Mouse (Mus musculus) heart, embryonic 16.5 days (tissue): ENCODE measurements around the gene Slc38a7. TPM values are rescaled to one million over a fixed set of nuclear protein-coding genes. Genes with fewer than 3 reads are reported as not detected.
A peak's percentile ranks its signal among the peaks of the same experiment; 100 is the strongest.

Source experiments
- ATAC-seq: fragments of 200-750 bp; cut with Nextera tagmentation; replicated peaks from 2 replicates; pipeline ENCODE4 v1.8.0; 2017; ENCODE audit warnings: moderate number of reproducible peaks; ENCODE audit not compliant: insufficient read depth, low FRiP score; ENCODE audit errors: extremely low read depth
- H3K27ac ChIP-seq: fragments of 300-500 bp; sonication (generic); 2 replicates; pipeline ENCODE4 v1.5.1; 2014; ENCODE audit warnings: mild to moderate bottlenecking, low read length, control low read depth, moderate library complexity
- H3K27me3 ChIP-seq: fragments of 300-500 bp; sonication (generic); 2 replicates; pipeline ENCODE4 v1.6.1; 2014; ENCODE audit warnings: low read length, mixed read lengths; ENCODE audit not compliant: control insufficient read depth, insufficient read depth
- H3K36me3 ChIP-seq: fragments of 300-500 bp; sonication (generic); 2 replicates; pipeline ENCODE4 v1.6.1; 2014; ENCODE audit not compliant: control insufficient read depth, insufficient read depth
- H3K4me1 ChIP-seq: fragments of 300-500 bp; sonication (generic); 2 replicates; pipeline ENCODE4 v1.6.1; 2014; ENCODE audit warnings: low read length, mixed read lengths; ENCODE audit not compliant: control insufficient read depth, insufficient read depth
- H3K4me2 ChIP-seq: fragments of 300-500 bp; sonication (generic); 2 replicates; pipeline ENCODE4 v1.6.1; 2014; ENCODE audit warnings: low read depth, mild to moderate bottlenecking, control low read depth, low read length
- H3K4me3 ChIP-seq: fragments of 300-500 bp; sonication (generic); 2 replicates; pipeline ENCODE4 v1.5.1; 2014; ENCODE audit warnings: mild to moderate bottlenecking, control low read depth, low read length
- H3K9ac ChIP-seq: fragments of 300-500 bp; sonication (generic); 2 replicates; pipeline ENCODE4 v1.6.1; 2014; ENCODE audit warnings: low read length, control low read depth
- H3K9me3 ChIP-seq: fragments of 300-500 bp; sonication (generic); replicated peaks from 2 replicates; pipeline ENCODE4 v1.6.1; 2016; ENCODE audit warnings: low read length; ENCODE audit not compliant: control insufficient read depth
- whole genome bisulfite sequencing: fragments of 180-500 bp; shearing (Covaris S2); extraction: QIAGEN DNeasy Blood & Tissue Kit; methylation state at CpG from one replicate; pipeline ENCODE4 v1.1.7; 2014; 5-methylcytosine and 5-hydroxymethylcytosine counted together
- polyA plus RNA-seq: library from polyadenylated mRNA; unstranded; fragments of >200 nt; fragmentation: Nextera tagmentation; extraction: Ambion mirVana; gene quantifications from 2 replicates; pipeline ENCODE4 v1.2.1, GENCODE M21; 2015

Gene Slc38a7
- 11.4 and 11.7 TPM in 2 replicates for polyA plus RNA-seq

DNA sequence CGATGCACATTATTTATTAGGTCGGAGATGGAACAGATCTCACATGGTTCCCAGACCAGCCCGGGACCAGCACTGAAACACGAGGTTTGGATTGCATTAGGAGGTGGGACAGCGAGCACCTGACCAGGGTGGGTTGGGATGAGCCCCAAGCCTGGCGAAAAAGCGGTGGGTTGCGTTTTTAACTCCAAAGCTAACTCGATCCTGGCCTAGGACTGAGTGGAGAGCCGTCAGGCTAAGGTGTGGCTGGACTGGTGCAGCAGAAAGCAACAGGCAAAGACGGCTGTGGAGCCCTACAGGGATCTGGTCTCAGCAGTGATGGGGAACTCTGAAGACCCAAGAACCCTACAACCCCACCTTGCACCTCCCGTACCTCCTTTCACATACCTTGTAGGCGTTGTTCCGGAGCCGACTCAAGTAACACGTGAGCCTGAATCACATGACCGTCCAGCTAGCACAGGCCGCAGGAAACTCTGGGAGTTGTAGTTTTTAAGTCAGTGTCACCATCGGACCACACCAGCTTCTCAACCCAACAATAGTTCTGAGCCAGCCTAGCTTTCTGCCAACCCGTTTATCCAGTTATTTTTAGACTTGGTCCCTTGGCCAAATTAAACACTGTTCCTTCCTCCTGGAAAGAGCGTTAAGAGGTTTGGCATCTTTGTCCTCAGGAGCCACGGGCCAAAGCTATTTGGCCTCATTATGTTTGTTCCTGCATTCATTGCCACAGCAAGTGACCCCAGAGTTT, at the start of gene Slc38a7:
Gene Slc38a7 (minus strand): TSS at position 438 of the 742 bp plus-strand sequence.
- H3K4me1 ChIP-seq, result peaks cover 14% of the 10 kb centered on the region
- H3K36me3 ChIP-seq, result peaks cover under 1% of the 10 kb centered on the region; the same call in 1 of the 2 replicates
- no peaks in the 10 kb centered on the region for H3K27me3 ChIP-seq
- peak; percentile 96 for ATAC-seq
- H3K4me2 ChIP-seq, result peak within 1 kb of the TSS; percentile 94
- peak within 1 kb of the TSS; percentile 77 for H3K4me3 ChIP-seq
- peak within 1 kb of the TSS; percentile 56 for H3K27ac ChIP-seq
- 14% methylated on average over 22 of the region's 22 CpGs for WGBS
- no peaks in the 10 kb centered on the region for H3K9me3 ChIP-seq
- H3K9ac ChIP-seq, result peak within 1 kb of the TSS; percentile 80

DNA sequence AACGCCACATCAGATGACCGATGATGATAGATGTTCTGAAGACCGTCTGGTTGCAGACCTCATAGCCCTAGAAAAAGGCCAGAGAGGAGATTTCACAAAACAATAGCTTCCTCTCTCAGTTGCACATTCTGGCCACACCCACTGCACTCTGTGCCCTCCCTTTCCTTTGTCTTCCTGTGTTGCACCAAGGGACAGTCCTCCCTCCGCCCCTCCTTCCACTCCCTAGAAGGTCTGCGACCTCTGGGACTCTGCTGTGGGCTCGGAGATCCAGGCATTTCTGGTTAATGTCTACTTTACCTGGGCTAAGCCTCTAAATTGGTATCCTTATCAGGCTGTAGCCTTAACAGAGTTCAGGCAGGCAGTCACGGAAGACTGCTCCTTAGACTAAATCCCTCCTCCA, 48.5 kb upstream of the Slc38a7 start:
- Histone ChIP-seq H3K27ac (no peak overlapping the region), H3K4me2 (no peak overlapping the region), H3K36me3 (no peaks in the 10 kb centered on the region), H3K4me1 (no peaks in the 10 kb centered on the region), H3K4me3 (no peak overlapping the region), H3K9ac (no peak overlapping the region), H3K27me3 (no peaks in the 10 kb centered on the region), H3K9me3 (no peaks in the 10 kb centered on the region)
- ATAC-seq, result no peak
- WGBS, result 41% methylated on average over 7 of the region's 7 CpGs

DNA sequence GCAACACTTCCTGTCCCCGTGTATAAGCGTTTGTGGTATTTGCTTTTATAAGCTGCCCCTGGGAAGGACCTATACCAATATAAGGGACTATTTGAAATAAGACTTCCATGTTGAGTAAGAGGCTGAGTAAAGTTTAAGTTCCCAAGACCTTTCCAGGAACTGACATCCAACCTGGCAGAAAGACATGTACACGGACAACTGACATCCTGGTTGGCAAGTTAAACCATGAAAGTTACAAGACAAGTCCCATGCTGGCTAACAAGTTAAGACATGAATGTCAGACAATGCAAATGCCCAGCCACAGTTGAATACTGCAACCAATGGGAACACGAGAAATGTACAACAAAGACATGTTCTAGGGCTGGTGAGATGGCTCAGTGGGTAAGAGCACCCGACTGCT, 40.4 kb upstream of the Slc38a7 start:
- Histone ChIP-seq H3K4me2 (no peak overlapping the region), H3K4me1 (no peaks in the 10 kb centered on the region), H3K9ac (no peak overlapping the region), H3K27me3 (no peaks in the 10 kb centered on the region), H3K4me3 (no peak overlapping the region), H3K36me3 (no peaks in the 10 kb centered on the region), H3K9me3 (0 out of 2 replicates have a peak, but pooled peaks cover 2% of the 10 kb centered on the region), H3K27ac (no peak overlapping the region)
- no peak for ATAC-seq
- 77% methylated on average over 5 of the region's 5 CpGs for WGBS

- Histone ChIP-seq H3K36me3 (no peaks in the 10 kb centered on the region), H3K4me1 (peaks cover 24% of the 10 kb centered on the region), H3K4me2 (peak within 1 kb of the TSS; percentile 70), H3K9me3 (0 out of 2 replicates have a peak, but pooled peaks cover 2% of the 10 kb centered on the region), H3K27ac (peak within 1 kb of the TSS; percentile 93), H3K9ac (peak within 1 kb of the TSS; percentile 93), H3K27me3 (no peaks in the 10 kb centered on the region), H3K4me3 (peak within 1 kb of the TSS; percentile 96)
- ATAC-seq, result peak; percentile 85
- 7% methylated on average over 31 of the region's 31 CpGs for WGBS
These were observed 35.2 kb upstream of the Slc38a7 start, which contains the start of gene Got2 for GRCm38 (mm10) chr8:95888285-95889136. Gene Got2, minus strand, starts transcription at chr8:95888547.

DNA sequence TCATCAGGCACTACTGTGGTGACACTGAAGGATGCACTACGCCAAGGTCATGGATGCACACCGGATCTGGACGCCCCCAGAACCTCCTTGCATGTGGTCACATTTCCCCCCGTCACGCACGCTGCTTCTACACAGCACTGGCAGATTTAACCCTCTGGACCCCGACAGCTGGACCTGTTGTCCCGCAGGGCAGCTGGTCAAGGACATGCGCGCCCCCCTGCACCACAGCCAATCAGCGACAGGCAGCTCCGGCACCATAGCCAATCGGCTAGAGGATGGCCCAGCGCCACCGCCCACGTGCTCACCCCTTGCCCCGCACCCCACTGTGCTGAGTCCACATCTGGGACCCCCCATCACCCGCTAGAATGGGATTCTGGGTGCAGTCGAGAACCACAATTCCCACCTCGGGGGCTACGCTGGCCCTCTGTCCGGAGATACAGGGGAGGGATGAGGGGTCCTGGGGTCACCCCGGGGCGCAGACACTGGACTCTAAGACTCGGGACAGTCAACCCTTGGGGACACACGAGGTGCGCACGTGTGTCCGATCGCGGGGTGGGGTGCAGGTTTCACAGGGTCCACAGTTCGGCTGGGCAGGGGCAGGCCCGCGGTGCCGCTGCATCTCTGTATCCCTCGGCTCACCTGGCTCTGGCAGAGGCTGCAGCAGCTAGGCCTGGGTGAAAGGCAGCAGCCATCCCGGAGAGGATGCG, 34.4 kb upstream of the Slc38a7 start:
- peaks cover 24% of the 10 kb centered on the region for H3K4me1 ChIP-seq
- H3K9ac ChIP-seq, result peak overlapping the region; percentile 93
- WGBS, result under 1% methylated on average over 38 of the region's 38 CpGs
- peak overlapping the region; percentile 96 for H3K4me3 ChIP-seq
- 0 out of 2 replicates have a peak, but pooled peaks cover 2% of the 10 kb centered on the region for H3K9me3 ChIP-seq
- peak; percentile 97 for ATAC-seq
- H3K36me3 ChIP-seq, result no peaks in the 10 kb centered on the region
- H3K27ac ChIP-seq, result peak overlapping the region; percentile 93
- no peaks in the 10 kb centered on the region for H3K27me3 ChIP-seq
- peak overlapping the region; percentile 70 for H3K4me2 ChIP-seq

DNA sequence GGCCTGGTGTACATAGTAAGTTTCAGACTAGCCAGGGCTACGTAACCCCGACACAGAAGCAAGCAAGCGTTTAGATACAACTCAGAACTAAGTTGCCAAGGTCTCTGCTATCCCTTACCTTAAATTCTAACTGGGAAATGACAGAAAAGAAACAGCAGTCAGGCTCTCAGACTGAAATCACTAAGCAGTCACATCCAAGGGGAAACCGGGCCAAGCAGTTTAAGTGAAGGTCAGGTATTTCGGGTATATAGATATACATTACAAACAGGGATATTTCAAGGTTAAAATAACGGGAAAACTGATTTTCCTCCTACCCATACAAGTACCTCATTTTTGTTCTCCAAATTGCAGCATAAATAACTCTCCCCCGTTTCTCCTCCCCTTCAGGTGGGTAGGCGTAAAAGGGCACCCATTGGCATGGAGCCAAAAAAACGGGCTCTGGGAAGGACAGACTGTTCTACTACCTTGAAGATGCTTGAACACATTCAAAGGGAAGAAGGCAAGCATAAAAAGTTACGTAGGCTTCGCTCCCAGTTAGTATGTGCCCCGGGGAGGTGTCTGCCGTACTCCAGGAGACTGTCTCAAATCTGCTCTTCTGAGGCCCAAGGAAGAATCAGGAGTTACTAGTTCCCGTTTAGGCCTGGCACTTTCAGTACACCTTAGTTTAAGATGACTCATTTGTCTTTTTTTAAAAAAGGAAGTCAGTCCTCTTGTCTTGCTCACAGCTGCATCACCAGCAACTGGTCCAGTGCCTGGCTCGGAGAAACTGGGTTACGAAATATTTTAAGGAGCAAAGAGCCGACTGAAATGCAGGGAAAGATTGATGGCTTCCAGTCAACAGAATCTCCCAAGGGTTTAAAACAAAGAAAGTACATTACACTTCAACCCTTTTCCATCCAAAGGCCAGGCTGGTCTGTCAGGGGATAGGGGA, 33.6 kb upstream of the Slc38a7 start:
- Histone ChIP-seq H3K4me2 (peak overlapping the region; percentile 70), H3K4me1 (peaks cover 32% of the 10 kb centered on the region), H3K9ac (peak overlapping the region; percentile 93), H3K9me3 (0 out of 2 replicates have a peak, but pooled peaks cover 2% of the 10 kb centered on the region), H3K36me3 (no peaks in the 10 kb centered on the region), H3K27me3 (no peaks in the 10 kb centered on the region), H3K27ac (peak overlapping the region; percentile 93), H3K4me3 (peak overlapping the region; percentile 96)
- ATAC-seq, result no peak
- WGBS, result 43% methylated on average over 17 of the region's 17 CpGs

DNA sequence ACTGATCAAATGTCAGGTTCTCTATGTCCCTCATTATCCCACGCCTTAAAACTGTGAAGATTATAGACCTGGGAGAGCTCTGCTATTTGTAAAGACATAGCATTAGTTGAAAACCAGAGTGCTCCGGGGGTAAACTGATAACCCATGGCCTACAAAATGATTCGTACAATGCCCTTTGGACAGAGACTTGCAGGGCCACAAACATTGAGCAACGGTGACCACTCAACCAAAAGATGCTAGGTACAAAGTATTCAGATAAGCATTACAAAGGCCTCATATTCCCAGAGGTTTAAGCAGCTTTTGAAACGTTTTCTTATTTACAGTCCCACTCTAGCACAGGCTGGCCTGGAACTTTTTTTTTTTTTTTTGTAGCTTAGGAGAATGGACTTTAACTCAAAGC, 32.6 kb upstream of the Slc38a7 start:
- Histone ChIP-seq H3K36me3 (no peaks in the 10 kb centered on the region), H3K9me3 (0 out of 2 replicates have a peak, but pooled peaks cover 2% of the 10 kb centered on the region), H3K4me1 (peaks cover 32% of the 10 kb centered on the region), H3K27ac (peak overlapping the region; percentile 93), H3K4me3 (peak overlapping the region; percentile 15), H3K4me2 (peak overlapping the region; percentile 70), H3K9ac (peak overlapping the region; percentile 49), H3K27me3 (no peaks in the 10 kb centered on the region)
- 47% methylated on average over 5 of the region's 5 CpGs for WGBS
- ATAC-seq, result no peak
